Comparison of ENCODE assay signal across 16 mouse cellular contexts in genomic region chr15:86689694-86690093, GRCm38 (mm10).
DNase-seq lines count a peak whose midpoint lies in the region; ATAC-seq lines count a peak whose summit lies in the region.
"Had no signal": no experiment of that assay in that cellular context is flagged by ENCODE, and none has a peak within 500 bp of the region (broad histone marks: within the 10 kb centered on the region; RNA-seq: fewer than 3 reads in every experiment).

No protein-coding gene starts in this region.

- H3K4me3 ChIP-seq in hindbrain, embryonic 12.5 days: no peak overlapping the region
- H3K4me3 ChIP-seq in hindbrain, embryonic 13.5 days: no peak overlapping the region
- H3K4me3 ChIP-seq: embryonic facial prominence, embryonic 13.5 days; liver, embryonic 13.5 days; megakaryocyte, embryonic 14.5 days had no signal

- peaks cover 4% of the 10 kb centered on the region; the same call in 1 of the 2 replicates for H3K4me1 ChIP-seq in hindbrain, embryonic 12.5 days
- peaks cover 12% of the 10 kb centered on the region; the same call in 1 of the 2 replicates for H3K4me1 ChIP-seq in hindbrain, embryonic 13.5 days (replicated peaks)
- H3K4me1 ChIP-seq: embryonic facial prominence, embryonic 13.5 days; liver, embryonic 13.5 days; megakaryocyte, embryonic 14.5 days had no signal

- 0 out of 2 replicates have a peak, but pooled peaks have one; percentile 19 for ATAC-seq in hindbrain, embryonic 12.5 days (ENCODE audit: low FRiP score)
- no peak for ATAC-seq in hindbrain, embryonic 13.5 days (ENCODE audit: low FRiP score)
- ATAC-seq: CD4-positive, CD25-positive, alpha-beta regulatory T cell, adult 4 months; inflammation-experienced regulatory T-cells, adult 6 months had no signal

- H3K27me3 ChIP-seq in hindbrain, embryonic 12.5 days: no peaks in the 10 kb centered on the region
- no peaks in the 10 kb centered on the region for H3K27me3 ChIP-seq in hindbrain, embryonic 13.5 days
- H3K27me3 ChIP-seq: embryonic facial prominence, embryonic 13.5 days; liver, embryonic 13.5 days; megakaryocyte, embryonic 14.5 days had no signal

- H3K27ac ChIP-seq in hindbrain, embryonic 12.5 days: no peak overlapping the region
- H3K27ac ChIP-seq in hindbrain, embryonic 13.5 days: no peak overlapping the region
- H3K27ac ChIP-seq: embryonic facial prominence, embryonic 13.5 days; liver, embryonic 13.5 days had no signal

- no peak overlapping the region for H3K9ac ChIP-seq in hindbrain, embryonic 12.5 days
- no peak overlapping the region for H3K9ac ChIP-seq in hindbrain, embryonic 13.5 days
- H3K9ac ChIP-seq: embryonic facial prominence, embryonic 13.5 days; liver, embryonic 13.5 days had no signal

- no peak overlapping the region for H3K4me2 ChIP-seq in hindbrain, embryonic 12.5 days (replicated peaks)
- no peak overlapping the region for H3K4me2 ChIP-seq in hindbrain, embryonic 13.5 days
- H3K4me2 ChIP-seq: embryonic facial prominence, embryonic 13.5 days; liver, embryonic 13.5 days had no signal

- no peaks in the 10 kb centered on the region for H3K36me3 ChIP-seq in hindbrain, embryonic 12.5 days
- H3K36me3 ChIP-seq in hindbrain, embryonic 13.5 days: no peaks in the 10 kb centered on the region
- H3K36me3 ChIP-seq: embryonic facial prominence, embryonic 13.5 days; liver, embryonic 13.5 days had no signal

- peak; percentile 49 to 63 for DNase-seq in right cerebral cortex, postnatal 10 days (ENCODE audit: low spot score in 2 of 2)
- DNase-seq in right cerebral cortex, postnatal 36 days (ENCODE audit: low spot score in 2 of 2): no peak
- DNase-seq in layer of hippocampus, postnatal 14 days (ENCODE audit: low spot score in 2 of 2): peak; percentile 13 to 39
- DNase-seq in lung, postnatal 4 days: no peak
- DNase-seq in heart, adult 9 months (ENCODE audit: low spot score in 2 of 2): no peak
- DNase-seq: adrenal gland, postnatal 25 days; cerebellum, postnatal 36 days; heart, postnatal 10 days; liver, embryonic 13.5 days; thymus, adult 18-20 months had no signal

- 52% methylated on average over 8 of the region's 8 CpGs for WGBS in hindbrain, embryonic 12.5 days
- 42% methylated on average over 8 of the region's 8 CpGs for WGBS in hindbrain, embryonic 13.5 days

- no peaks in the 10 kb centered on the region for H3K9me3 ChIP-seq in hindbrain, embryonic 12.5 days (replicated peaks)
- H3K9me3 ChIP-seq in hindbrain, embryonic 13.5 days: no peaks in the 10 kb centered on the region
- H3K9me3 ChIP-seq: embryonic facial prominence, embryonic 13.5 days had no signal

Comparison
In these comparisons a context has a peak if more than half of its experiments do, and no peak if none do; other contexts are left out.
1. DNase-seq: peak in right cerebral cortex, postnatal 10 days (2 of 2) and layer of hippocampus, postnatal 14 days (2 of 2); none in right cerebral cortex, postnatal 36 days (0 of 2), lung, postnatal 4 days (0 of 2) and heart, adult 9 months (0 of 2).